Mouse (Mus musculus): ENCODE data around the gene Ereg.

Ereg gene

DNA sequence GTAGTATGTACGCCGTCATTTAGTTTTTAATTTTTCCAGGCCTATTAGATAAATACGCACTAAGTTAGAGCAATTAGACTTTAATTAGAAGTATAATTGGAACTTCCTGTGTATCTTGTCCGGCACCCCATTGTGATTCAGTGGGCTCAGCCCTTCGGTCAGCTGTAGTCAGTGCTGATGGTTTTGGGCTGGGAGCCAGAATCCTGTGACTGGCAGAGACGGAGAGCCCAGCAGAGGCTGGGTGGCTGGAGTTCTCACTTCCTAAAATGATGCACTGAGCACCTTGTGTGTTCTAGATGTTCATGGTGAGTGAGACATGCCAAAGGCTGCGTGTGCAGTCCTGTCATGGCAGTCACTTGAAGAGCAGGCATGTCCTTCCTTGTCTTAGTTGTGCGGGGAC, 36.6 kb downstream of the Ereg start:
- DNase-seq (ENCODE audit: low spot score) = no peak

DNA sequence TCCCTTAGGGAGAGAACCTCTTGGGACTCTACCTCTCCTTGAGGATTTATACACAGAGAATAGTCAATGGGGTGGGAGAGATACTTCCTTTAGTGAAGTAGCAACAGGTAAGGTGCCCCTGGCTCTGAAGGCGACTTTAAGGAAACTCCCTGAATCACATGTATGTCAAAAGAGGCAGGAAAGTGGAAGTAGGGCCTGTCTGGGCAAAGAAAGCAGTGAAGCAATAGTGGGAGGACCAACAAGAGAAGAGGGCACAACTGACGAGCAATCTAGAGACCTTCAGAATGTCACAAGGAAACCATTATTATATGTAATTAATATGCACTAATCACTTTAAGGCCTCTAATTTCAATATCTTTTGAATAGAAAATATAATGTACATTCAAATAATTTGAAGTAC, 39.5 kb downstream of the Ereg start:
- no peak for DNase-seq (ENCODE audit: low spot score)

DNA sequence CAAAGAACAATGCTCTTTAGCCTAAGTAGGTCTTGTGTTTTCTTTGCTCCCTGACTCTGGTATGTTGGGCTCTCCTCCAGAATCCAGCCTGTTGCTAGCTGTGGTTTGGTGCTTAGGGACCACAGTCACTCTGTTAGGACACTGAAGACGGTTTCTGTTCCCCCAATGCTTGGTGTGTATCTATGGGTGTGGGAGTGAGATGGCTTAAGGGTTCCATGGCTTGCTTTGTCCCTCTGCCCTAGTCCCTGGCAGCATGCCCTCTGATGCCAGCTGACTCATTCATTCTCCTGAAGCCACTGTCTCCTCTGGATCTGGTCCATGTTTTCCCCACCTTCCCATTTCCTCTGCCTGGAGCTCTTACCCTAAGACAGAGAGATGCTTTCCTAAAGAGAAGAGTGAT, 40.2 kb downstream of the Ereg start:
- DNase-seq (ENCODE audit: low spot score) = no peak

DNA sequence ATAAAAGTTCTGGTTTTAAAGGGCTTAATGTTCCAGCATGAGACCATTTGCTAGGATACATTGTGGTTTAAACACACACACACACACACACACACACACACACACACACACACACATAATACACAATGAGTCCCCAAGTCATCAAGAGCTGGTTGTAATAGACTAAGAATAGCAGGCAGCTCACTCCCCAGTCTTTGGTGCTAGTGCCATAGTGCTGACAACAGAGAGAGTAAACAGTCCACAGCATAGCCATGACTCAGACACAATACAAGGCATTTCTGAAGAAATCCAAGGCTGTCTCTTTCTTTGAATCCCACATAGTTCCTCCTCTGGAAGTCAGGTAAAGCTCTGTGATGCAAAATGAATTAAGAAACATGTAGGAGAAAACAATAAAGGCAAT, 44.2 kb downstream of the Ereg start:
- DNase-seq (ENCODE audit: low spot score) = no peak

DNA sequence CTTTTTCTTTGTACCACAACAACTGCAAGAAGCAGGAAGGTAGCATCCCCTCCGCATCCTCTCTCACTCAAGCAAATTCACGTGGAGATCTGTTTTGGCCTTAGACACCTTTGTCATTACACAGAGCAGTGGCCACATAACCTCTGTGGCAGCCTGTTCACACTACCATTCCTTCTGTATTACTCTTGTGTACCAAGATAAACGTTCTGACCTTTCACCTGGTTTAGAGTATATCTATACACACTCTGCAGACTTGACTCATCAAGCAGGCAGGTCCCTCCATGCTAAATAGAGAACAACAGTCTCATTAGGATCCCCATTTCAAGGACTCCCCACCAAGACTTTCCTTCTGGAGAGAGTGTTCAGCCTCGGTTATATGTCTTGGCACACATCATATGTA, 49.0 kb downstream of the Ereg start:
- DNase-seq (ENCODE audit: low spot score) = no peak

DNA sequence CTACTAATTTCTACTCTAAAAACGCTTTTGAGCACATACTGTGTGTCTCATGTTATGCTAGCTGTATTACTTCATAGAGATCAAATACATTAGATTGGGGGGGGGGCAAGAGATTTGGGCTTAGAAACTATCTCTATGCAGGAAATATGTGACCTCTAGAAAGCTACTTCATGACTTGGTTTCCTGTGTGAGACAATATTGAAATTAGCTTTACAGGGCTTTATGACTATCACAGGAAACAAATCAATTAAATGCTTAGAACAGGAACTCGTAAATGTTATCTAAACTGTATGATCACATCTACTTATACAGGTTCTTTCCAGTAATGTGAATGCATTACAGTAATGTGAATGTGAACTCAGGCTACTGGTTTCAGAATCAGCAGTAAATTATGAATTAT, 49.7 kb downstream of the Ereg start:
- no peak for DNase-seq (ENCODE audit: low spot score)

DNA sequence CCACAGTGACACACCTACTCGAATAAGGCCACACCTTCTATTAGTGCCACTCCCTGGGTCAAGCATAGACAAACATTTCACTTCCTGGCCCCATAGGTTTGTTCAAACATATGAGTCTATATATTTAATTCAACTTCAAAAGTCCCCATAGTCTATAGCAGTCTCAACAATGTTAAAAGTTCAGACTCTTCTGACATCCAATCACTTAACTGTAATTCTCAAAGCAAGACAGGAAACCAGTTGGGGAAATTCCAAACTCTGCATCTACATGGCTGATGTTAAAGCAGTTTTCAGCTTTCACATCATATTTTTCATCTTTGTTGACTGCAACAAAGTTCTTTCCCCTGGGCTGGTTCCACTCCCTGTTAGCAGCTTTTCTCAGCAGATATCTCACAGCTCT, 52.2 kb downstream of the Ereg start:
- DNase-seq (ENCODE audit: low spot score) = no peak

DNA sequence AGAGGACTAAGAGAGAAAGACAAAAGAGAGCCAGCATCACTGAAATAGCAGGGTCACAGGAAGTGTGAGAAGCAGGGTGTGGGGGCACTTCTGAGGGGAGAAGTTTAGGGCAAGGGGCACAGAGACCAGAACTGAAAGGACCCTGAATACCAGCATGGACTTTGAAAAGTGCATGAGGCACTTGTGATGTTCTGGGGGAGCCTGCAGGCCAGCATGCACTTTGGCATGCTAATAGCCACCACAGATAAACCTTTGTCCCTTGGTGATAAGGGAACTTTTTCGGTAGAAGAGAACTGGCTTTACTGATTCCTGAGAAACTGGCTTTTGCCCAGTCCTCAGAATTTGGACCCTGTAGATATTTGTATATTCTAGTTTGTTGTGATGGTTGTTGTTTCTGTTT, 60.5 kb downstream of the Ereg start:
- DNase-seq (ENCODE audit: low spot score) = no peak

DNA sequence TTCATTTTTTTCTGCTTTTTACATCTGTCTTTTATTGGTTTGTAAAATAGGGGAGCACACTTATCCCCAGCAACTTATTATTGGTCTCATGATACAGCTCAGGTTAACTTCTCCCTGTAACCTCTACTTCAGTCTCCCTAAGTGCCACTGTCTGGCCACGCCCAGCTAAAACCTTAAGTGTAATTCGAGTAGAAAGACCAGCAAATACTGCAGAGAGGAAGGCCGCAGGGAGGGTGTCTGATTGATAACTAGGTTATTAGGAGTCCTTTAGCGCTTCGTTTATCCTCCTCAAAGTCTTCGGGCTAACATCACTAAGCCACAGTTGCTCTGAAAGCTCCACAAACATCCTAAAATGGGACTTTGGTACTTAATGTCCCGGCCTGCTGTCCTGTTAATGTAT, 64.5 kb downstream of the Ereg start:
- DNase-seq (ENCODE audit: low spot score) = no peak

DNA sequence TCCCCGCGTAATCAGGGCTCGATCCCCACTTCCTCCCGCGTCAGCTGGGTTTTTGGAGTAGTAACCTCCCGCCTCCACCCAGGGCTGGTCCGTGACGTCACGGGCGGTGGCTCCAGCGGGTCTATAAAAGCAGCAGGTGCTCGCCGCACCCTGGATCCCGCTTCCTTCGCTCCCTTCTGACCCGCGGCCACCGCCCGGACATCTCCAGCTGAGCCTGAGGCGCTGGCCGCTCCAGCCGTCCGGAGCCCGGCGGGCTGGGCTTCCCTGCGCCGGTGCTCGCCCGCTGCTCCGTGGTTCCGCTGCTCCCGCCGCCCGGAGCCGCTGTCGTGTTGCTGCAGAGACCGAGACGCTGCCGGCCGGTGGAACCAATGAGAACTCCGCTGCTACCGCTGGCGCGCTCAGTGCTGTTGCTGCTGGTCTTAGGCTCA, 65.0 kb downstream of the Ereg start, which contains the start of gene Areg:
TSS of gene Areg (plus strand) at position 154 of the 428 bp plus-strand sequence.
- peak; percentile 26 for DNase-seq (ENCODE audit: low spot score)

DNA sequence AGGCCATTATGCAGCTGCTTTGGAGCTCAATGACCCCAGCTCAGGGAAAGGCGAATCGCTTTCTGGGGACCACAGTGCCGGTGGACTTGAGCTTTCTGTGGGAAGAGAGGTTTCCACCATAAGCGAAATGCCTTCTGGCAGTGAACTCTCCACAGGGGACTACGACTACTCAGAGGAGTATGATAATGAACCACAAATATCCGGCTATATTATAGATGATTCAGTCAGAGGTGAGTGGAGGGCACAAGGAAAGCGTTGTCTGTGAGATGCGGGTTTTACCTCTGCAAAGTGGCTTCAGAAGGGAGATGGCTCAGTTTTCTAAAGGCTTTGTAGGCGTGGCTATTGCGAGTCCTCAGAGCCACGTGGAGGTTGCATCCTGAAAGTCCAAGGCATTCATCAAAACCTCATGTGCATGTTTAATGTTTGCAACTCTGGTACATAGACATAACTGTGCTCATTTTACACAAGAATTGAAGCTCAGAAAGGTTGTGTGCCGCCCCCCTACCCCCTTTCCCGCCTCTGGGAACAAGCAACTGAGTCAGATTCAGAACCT, 66.5 kb downstream of the Ereg start:
- DNase-seq (ENCODE audit: low spot score) = no peak

All from ovary, adult 18-20 months (tissue).